Comparison of ENCODE assay signal across 8 mouse cellular contexts in the genomic region with DNA sequence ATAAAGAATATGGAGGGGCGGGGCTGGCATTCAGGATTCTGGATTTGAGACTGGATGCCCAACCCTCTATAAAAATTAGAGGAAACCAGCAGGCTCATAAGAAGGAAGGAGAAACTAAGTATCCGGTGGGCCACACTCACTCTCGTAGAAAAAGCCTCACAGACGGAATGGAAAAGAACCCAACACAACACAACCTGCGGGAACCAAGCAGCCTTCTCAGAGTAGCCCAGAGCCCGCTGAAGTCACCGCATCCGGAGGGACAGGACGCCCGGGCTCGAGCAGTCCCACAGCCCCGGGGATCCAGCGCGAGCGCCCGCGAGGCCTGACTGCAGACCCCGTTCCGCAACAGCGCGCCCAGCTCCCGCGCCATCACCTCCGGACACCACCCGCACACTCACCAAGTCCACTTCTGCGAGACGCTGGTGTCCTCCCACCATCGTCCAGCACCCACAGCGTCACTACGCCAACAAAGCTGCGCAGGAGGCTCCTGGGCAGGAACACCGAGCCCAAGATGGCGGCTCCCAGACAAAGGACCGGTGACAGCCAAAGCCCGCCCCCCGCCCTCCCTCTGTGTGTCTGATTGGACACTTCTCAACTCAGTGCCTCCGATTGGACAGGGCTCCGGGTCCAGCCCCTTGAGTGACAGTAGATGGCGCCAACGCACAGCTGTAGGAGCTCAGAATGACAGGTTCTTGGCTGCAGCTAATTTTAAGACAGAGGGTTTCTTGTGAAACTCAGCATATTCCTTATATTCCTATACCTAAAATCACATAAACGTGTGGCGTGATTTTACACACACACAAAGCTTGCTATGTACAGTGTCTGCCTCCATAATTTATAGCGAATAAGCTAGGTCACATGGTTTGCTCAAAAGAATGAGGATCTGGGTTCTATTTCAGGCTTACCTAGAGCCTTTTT. TPM values are rescaled to one million over a fixed set of nuclear protein-coding genes. Genes with fewer than 3 reads are reported as not detected.
A peak's percentile ranks its signal among the peaks of the same experiment; 100 is the strongest.
DNase-seq lines count a peak whose midpoint lies in the region; ATAC-seq and TF ChIP-seq lines count a peak whose summit lies in the region.

A gene (minus strand): TSS at position 551 of the 918 bp plus-strand sequence.

- peak within 1 kb of the TSS; percentile 75 for H3K27ac ChIP-seq in CH12.LX (ENCODE audit: insufficient read depth, low read depth)
- peak within 1 kb of the TSS; percentile 86 for H3K27ac ChIP-seq in forebrain, embryonic 11.5 days (ENCODE audit: low read depth, low read length)
- H3K27ac ChIP-seq in heart, embryonic 16.5 days (ENCODE audit: low read length) = peak within 1 kb of the TSS; percentile 99
- peak within 1 kb of the TSS; percentile 87 for H3K27ac ChIP-seq in liver, embryonic 15.5 days (replicated peaks)
- peak within 1 kb of the TSS; percentile 93 for H3K27ac ChIP-seq in neural tube, embryonic 12.5 days

- H3K36me3 ChIP-seq in CH12.LX (replicated peaks in 1 of 2; ENCODE audit: control insufficient read depth in 1 of 2, insufficient read depth in 1 of 2, low read length in 1 of 2) = peaks cover 23 to 37% of the 10 kb centered on the region in 2 experiments
- peaks cover 24% of the 10 kb centered on the region for H3K36me3 ChIP-seq in forebrain, embryonic 11.5 days (ENCODE audit: control insufficient read depth, insufficient read depth, low read length)
- H3K36me3 ChIP-seq in heart, embryonic 16.5 days (ENCODE audit: control insufficient read depth, insufficient read depth) = peaks cover 39% of the 10 kb centered on the region
- H3K36me3 ChIP-seq in liver, embryonic 15.5 days (replicated peaks) = peaks cover 28% of the 10 kb centered on the region
- H3K36me3 ChIP-seq in neural tube, embryonic 12.5 days = peaks cover 38% of the 10 kb centered on the region

- TF ChIP-seq RAD21 in CH12.LX (IDR thresholded peaks at IDR 0.05; ENCODE audit: low read depth, low read length) = peak; percentile 46

- peak within 1 kb of the TSS; percentile 74 to 95 (median 89) for H3K4me3 ChIP-seq in CH12.LX (replicated peaks in 1 of 3; ENCODE audit: low read depth in 2 of 3, low read length in 2 of 3, poor library complexity in 1 of 3)
- H3K4me3 ChIP-seq in forebrain, embryonic 11.5 days (ENCODE audit: low read depth, low read length) = peak within 1 kb of the TSS; percentile 72
- peak within 1 kb of the TSS; percentile 94 for H3K4me3 ChIP-seq in heart, embryonic 16.5 days (ENCODE audit: low read length)
- peak within 1 kb of the TSS; percentile 75 for H3K4me3 ChIP-seq in liver, embryonic 15.5 days (replicated peaks)
- peak within 1 kb of the TSS; percentile 84 for H3K4me3 ChIP-seq in neural tube, embryonic 12.5 days

- peaks cover 0 to 26% of the 10 kb centered on the region in 2 experiments; a peak in 2 of 4 replicates for H3K4me1 ChIP-seq in CH12.LX (ENCODE audit: control insufficient read depth in 1 of 2, insufficient read depth in 2 of 2)
- peaks cover 2% of the 10 kb centered on the region; the same call in 1 of the 2 replicates for H3K4me1 ChIP-seq in forebrain, embryonic 11.5 days (replicated peaks; ENCODE audit: control insufficient read depth, insufficient read depth, low read length)
- H3K4me1 ChIP-seq in heart, embryonic 16.5 days (ENCODE audit: control insufficient read depth, insufficient read depth, low read length) = peaks cover 15% of the 10 kb centered on the region
- H3K4me1 ChIP-seq in liver, embryonic 15.5 days (replicated peaks) = peaks cover 24% of the 10 kb centered on the region
- peaks cover 10% of the 10 kb centered on the region for H3K4me1 ChIP-seq in neural tube, embryonic 12.5 days

- under 1% methylated on average over 40 of the region's 43 CpGs for WGBS in forebrain, embryonic 11.5 days
- under 1% methylated on average over 43 of the region's 43 CpGs for WGBS in heart, embryonic 16.5 days
- under 1% methylated on average over 43 of the region's 43 CpGs for WGBS in liver, embryonic 15.5 days (ENCODE audit: insufficient replicate concordance)
- WGBS in neural tube, embryonic 12.5 days = under 1% methylated on average over 43 of the region's 43 CpGs

- peak; percentile 97 for ATAC-seq in forebrain, embryonic 11.5 days (replicated peaks; ENCODE audit: low FRiP score)
- peak; percentile 95 for ATAC-seq in heart, embryonic 16.5 days (replicated peaks; ENCODE audit: extremely low read depth, insufficient read depth, low FRiP score)
- ATAC-seq in liver, embryonic 15.5 days (ENCODE audit: insufficient read depth) = peak; percentile 95
- ATAC-seq in neural tube, embryonic 12.5 days (ENCODE audit: low FRiP score, low read depth) = peak; percentile 95

- dilution Hi-C loops in CH12.LX (cut with MboI; ENCODE audit: extremely low pct_ligation_motif_present, extremely low pct_unique_long_range_greater_than_20kb, low sequenced_read_pairs) = no loop called here

- TF ChIP-seq POLR2A in CH12.LX (IDR thresholded peaks at IDR 0.05; ENCODE audit: low read depth, low read length) = peak; percentile 90

- H3K27me3 ChIP-seq in CH12.LX (replicated peaks) = no peaks in the 10 kb centered on the region
- no peaks in the 10 kb centered on the region for H3K27me3 ChIP-seq in forebrain, embryonic 11.5 days (ENCODE audit: control insufficient read depth, insufficient read depth, low read length)
- H3K27me3 ChIP-seq in heart, embryonic 16.5 days (ENCODE audit: control insufficient read depth, insufficient read depth, low read length) = no peaks in the 10 kb centered on the region
- no peaks in the 10 kb centered on the region for H3K27me3 ChIP-seq in liver, embryonic 15.5 days
- no peaks in the 10 kb centered on the region for H3K27me3 ChIP-seq in neural tube, embryonic 12.5 days (replicated peaks)

- peak within 1 kb of the TSS; percentile 83 for H3K4me2 ChIP-seq in CH12.LX (ENCODE audit: insufficient read depth, low read depth, poor library complexity, severe bottlenecking)
- peak within 1 kb of the TSS; percentile 41 for H3K4me2 ChIP-seq in forebrain, embryonic 11.5 days (ENCODE audit: low read depth, low read length, severe bottlenecking)
- H3K4me2 ChIP-seq in heart, embryonic 16.5 days (ENCODE audit: low read depth, low read length) = peak within 1 kb of the TSS; percentile 65
- H3K4me2 ChIP-seq in liver, embryonic 15.5 days = peak within 1 kb of the TSS; percentile 73
- peak within 1 kb of the TSS; percentile 50 for H3K4me2 ChIP-seq in neural tube, embryonic 12.5 days (replicated peaks)

- DNase-seq in CH12.LX (ENCODE audit: extremely low read depth) = peak; percentile 97
- DNase-seq in c-Kit-positive CD71-positive TER-119-negative erythroid progenitor cells, embryonic 14.5 days (ENCODE audit: low read depth) = peak; percentile 94
- DNase-seq in forebrain, embryonic 11.5 days (ENCODE audit: low spot score) = peak; percentile 97
- DNase-seq in kidney, postnatal 36 days = peak; percentile 96 to 98
- peak; percentile 98 for DNase-seq in telencephalon, adult 2 months (ENCODE audit: low read depth, low spot score)

- peaks cover 25% of the 10 kb centered on the region for H3K9me3 ChIP-seq in CH12.LX (replicated peaks; ENCODE audit: low read length)
- peaks cover 12% of the 10 kb centered on the region for H3K9me3 ChIP-seq in forebrain, embryonic 11.5 days (ENCODE audit: control insufficient read depth, low read length)
- H3K9me3 ChIP-seq in heart, embryonic 16.5 days (replicated peaks; ENCODE audit: control insufficient read depth, low read length) = peaks cover 22% of the 10 kb centered on the region
- H3K9me3 ChIP-seq in liver, embryonic 15.5 days (replicated peaks) = no peaks in the 10 kb centered on the region
- peaks cover 29% of the 10 kb centered on the region for H3K9me3 ChIP-seq in neural tube, embryonic 12.5 days

- peaks cover 24% of the 10 kb centered on the region for H3K79me2 ChIP-seq in CH12.LX (replicated peaks; ENCODE audit: control insufficient read depth, extremely low read depth, insufficient read depth, poor library complexity, severe bottlenecking)

- in situ Hi-C loops in CH12.LX (cut with MboI; ENCODE audit: low pct_ligation_motif_present, low pct_unique_long_range_greater_than_20kb, low sequenced_read_pairs) = no loop called here

- no peak for TF ChIP-seq EP300 in CH12.LX (IDR thresholded peaks at IDR 0.05; ENCODE audit: low read length)

- H3K9ac ChIP-seq in CH12.LX (ENCODE audit: insufficient read depth, low read depth) = peak within 1 kb of the TSS; percentile 83
- H3K9ac ChIP-seq in forebrain, embryonic 11.5 days (ENCODE audit: low read length) = peak within 1 kb of the TSS; percentile 89
- peak within 1 kb of the TSS; percentile 99 for H3K9ac ChIP-seq in heart, embryonic 16.5 days (ENCODE audit: low read length)
- peak within 1 kb of the TSS; percentile 71 for H3K9ac ChIP-seq in liver, embryonic 15.5 days
- peak within 1 kb of the TSS; percentile 95 for H3K9ac ChIP-seq in neural tube, embryonic 12.5 days

- TF ChIP-seq CTCF in CH12.LX (conservative IDR thresholded peaks at IDR 0.05 in 1 of 2, IDR thresholded peaks at IDR 0.05 in 1 of 2; ENCODE audit: low read depth in 2 of 2, low read length in 2 of 2) = peak in 1 of 2 experiments; percentile 54; a peak in 2 of 4 replicates

TF ChIP-seq in CH12.LX, 34 proteins besides CTCF, POLR2A, EP300 and RAD21 (continues in another document):
- TF ChIP-seq RCOR1 (conservative IDR thresholded peaks at IDR 0.05; ENCODE audit: low read depth, low read length) (no peak), CHD2 (IDR thresholded peaks at IDR 0.05; ENCODE audit: low read length) (peak; percentile 91), MAX (IDR thresholded peaks at IDR 0.05; ENCODE audit: low read length) (peak; percentile 78; the same call in 1 of the 2 replicates), TCF12 (IDR thresholded peaks at IDR 0.05; ENCODE audit: low read depth, low read length) (peak; percentile 68; the same call in 1 of the 2 replicates), ZMIZ1 (IDR thresholded peaks at IDR 0.05; ENCODE audit: low read depth, low read length) (peak; percentile 82; the same call in 1 of the 2 replicates), ZNF384 (IDR thresholded peaks at IDR 0.05; ENCODE audit: low read depth, low read length) (0 out of 2 replicates have a peak, but pooled peaks have one; percentile 17), NRF1 (IDR thresholded peaks at IDR 0.05; ENCODE audit: low read depth, low read length) (peak; percentile 87), MAZ (IDR thresholded peaks at IDR 0.05; ENCODE audit: low read depth, low read length) (0 out of 2 replicates have a peak, but pooled peaks have one; percentile 41), GABPA (IDR thresholded peaks at IDR 0.05; ENCODE audit: insufficient replicate concordance, low read depth, low read length) (no peak), POLR2AphosphoS2 (IDR thresholded peaks at IDR 0.05; ENCODE audit: low read depth, low read length) (peak; percentile 60; the same call in 1 of the 2 replicates)

RNA-seq across cellular contexts. Expression of the gene that starts here (rescaled TPM):
- total RNA-seq in CH12.LX (2012; rRNA removed) (15.8 and 16.4 TPM in 2 replicates), CH12.LX (2014; rRNA removed) (27.7 and 33.8 TPM in 2 replicates)
- 13.7 and 16.7 TPM in 2 replicates for polyA plus RNA-seq in CH12.LX (2012; ENCODE audit: insufficient read length, low read depth)
- polyA plus RNA-seq in forebrain, embryonic 11.5 days (2014; fragmentation: Nextera tagmentation; extraction: Ambion mirVana) = 65.0 and 67.5 TPM in 2 replicates
- polyA plus RNA-seq in heart, embryonic 16.5 days (2015; fragmentation: Nextera tagmentation; extraction: Ambion mirVana) = 45.9 and 47.2 TPM in 2 replicates
- polyA plus RNA-seq in liver, embryonic 15.5 days (2015; fragmentation: Nextera tagmentation; extraction: Ambion mirVana) = 12.6 and 14.3 TPM in 2 replicates
- 79.5 and 80.5 TPM in 2 replicates for polyA plus RNA-seq in neural tube, embryonic 12.5 days (2016; fragmentation: Nextera tagmentation; extraction: Ambion mirVana)

Comparison
In these comparisons a context has a peak if more than half of its experiments do, and no peak if none do; other contexts are left out.
1. Peak in every context shown above with its lines: DNase-seq, ATAC-seq, H3K4me3 ChIP-seq and H3K27ac ChIP-seq.